Mouse (Mus musculus): Measurements from ENCODE around the gene Stab2.

DNA sequence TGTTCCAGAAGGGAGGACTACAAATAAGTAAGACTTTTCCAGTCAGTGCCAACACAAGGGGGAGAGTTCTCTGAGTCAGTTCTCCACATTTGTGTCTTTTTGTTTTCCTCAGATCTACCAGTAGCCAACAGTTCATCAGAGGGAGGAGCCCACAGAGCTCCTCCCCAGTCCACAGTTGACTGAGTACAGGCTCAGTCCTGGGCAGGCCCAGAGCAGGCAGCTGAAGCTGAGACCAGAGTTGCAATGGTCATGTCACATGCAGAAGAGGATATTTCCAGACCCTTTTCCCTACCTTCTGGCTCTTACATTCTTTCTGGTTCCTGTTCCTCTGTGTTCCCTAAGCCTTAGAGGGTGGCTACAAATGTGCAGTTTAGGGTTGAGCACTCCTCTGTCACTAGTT, 118.4 kb downstream of the Stab2 start:
- TF ChIP-seq CTCF (IDR thresholded peaks at IDR 0.05; ENCODE audit: low read depth) (no peak), EP300 (IDR thresholded peaks at IDR 0.05; ENCODE audit: low read depth) (no peak)
